Mouse (Mus musculus): ENCODE results near the gene Gm27235. TPM values are rescaled to one million over a fixed set of nuclear protein-coding genes. Genes with fewer than 3 reads are reported as not detected.
"Not testable (repeated sequence)": the region's sequence is repeated elsewhere in the genome, so short reads cannot be mapped to it uniquely, and the experiment has no call there.

Gene Gm27235
- not detected in 2 replicates for polyA plus RNA-seq (2015; fragmentation: Nextera tagmentation; extraction: Ambion mirVana)

DNA sequence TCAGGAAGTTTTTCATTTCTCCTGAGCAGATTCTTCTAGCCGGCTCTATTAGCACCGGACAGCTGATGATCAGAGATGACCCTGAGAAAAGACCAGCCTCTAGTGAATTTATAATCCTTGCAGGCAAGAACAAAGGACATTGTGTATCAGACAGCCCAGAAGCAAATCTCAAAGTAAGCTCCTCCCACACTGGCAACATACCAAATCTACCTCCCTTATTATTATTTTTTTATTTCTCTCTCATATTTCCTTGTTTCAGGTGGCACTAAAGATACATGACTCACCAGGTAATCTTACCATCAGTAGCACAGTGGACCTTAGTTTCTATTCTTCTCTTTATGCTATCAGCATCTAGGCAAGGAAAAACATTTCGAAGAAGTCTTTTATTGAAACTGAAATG lies at the start of gene Gm27235, which contains the start of gene D730048I06Rik:
Gene Gm27235 (minus strand): TSS at position 101 of the 400 bp plus-strand sequence.
Gene D730048I06Rik (minus strand): TSS at position 112 of the 400 bp plus-strand sequence.
- no peaks in the 10 kb centered on the region for H3K27me3 ChIP-seq
- H3K4me1 ChIP-seq = no peaks in the 10 kb centered on the region
- 83% methylated on average over 3 of the region's 3 CpGs for WGBS
- H3K9ac ChIP-seq = no peak within 1 kb of the TSS
- H3K9me3 ChIP-seq = no peaks in the 10 kb centered on the region
- H3K36me3 ChIP-seq = no peaks in the 10 kb centered on the region
- ATAC-seq (ENCODE audit: borderline replicate concordance, extremely low read depth, low FRiP score, low TSS enrichment) = no peak
- no peak within 1 kb of the TSS for H3K27ac ChIP-seq
- no peak within 1 kb of the TSS for H3K4me3 ChIP-seq
- H3K4me2 ChIP-seq = no peak within 1 kb of the TSS

DNA sequence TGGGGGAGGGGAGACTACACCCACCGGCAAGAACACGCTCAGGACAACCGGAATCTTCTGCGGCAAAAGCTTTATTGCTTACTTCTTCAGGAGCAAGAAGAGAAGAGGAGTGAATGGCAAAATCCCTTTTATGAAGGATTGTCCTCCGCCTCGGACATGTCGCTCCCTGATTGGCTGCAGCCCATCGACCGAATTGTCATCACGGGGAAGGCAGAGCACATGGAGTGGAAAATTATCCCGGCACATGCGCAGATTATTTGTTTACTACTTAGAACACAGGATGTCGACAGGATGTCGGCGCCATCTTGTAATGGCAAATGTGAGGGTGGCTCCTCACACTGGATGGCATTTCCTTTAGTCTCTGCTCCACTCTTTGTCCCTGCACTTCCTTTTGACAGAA lies 28.0 kb upstream of the Gm27235 start:
- not testable (repeated sequence) for H3K36me3 ChIP-seq; H3K4me3 ChIP-seq; H3K27ac ChIP-seq; H3K27me3 ChIP-seq; H3K9ac ChIP-seq; ATAC-seq (ENCODE audit: borderline replicate concordance, extremely low read depth, low FRiP score, low TSS enrichment); H3K9me3 ChIP-seq; H3K4me1 ChIP-seq; H3K4me2 ChIP-seq
- 87% methylated on average over 15 of the region's 15 CpGs for WGBS

DNA sequence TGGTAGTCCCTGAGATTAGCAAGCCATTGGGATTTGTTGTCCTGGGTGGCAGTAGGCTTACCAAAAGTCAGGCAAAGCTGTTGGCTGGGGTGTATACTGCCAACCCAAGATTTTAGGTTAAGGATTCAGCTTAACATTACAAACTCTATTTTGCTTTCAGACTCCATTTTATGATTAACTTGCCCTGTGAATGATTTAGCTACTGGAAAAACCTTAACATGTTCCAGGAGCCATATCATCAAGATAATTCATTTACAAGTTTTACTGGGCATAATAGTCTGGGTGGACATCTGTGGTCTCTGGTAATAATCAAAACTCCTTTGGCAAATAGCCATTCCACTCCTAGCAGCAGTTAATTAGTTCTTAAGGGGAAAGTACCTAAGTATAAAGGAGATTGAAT lies 8.2 kb upstream of the Gm27235 start:
- Histone ChIP-seq H3K36me3 (no peaks in the 10 kb centered on the region), H3K9ac (no peak overlapping the region), H3K9me3 (no peaks in the 10 kb centered on the region), H3K4me1 (no peaks in the 10 kb centered on the region), H3K27me3 (no peaks in the 10 kb centered on the region), H3K27ac (no peak overlapping the region), H3K4me2 (no peak overlapping the region), H3K4me3 (no peak overlapping the region)
- ATAC-seq (ENCODE audit: borderline replicate concordance, extremely low read depth, low FRiP score, low TSS enrichment) = no peak

DNA sequence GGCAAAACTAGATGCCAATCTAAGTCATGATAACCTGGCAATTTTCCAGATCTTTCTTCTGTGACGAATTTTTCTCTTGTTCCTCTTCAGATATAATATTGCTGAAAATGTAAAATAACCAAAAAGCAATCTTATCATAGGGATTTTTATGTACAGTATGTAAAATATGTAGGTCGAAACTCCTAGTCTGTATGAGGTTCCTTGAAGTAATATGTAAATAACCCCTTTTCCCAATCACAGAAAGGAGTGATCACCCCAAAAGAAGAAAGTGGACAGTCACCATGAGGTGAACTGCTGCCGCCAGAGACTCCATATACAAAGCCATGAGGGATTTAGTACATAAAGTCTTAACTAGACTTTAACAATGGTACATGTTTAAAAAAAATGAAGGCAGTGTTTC lies 11.9 kb downstream of the Gm27235 start, which contains the start of gene Gm17727:
Gene Gm17727 (minus strand): TSS at position 101 of the 400 bp plus-strand sequence.
- H3K4me3 ChIP-seq = no peak within 1 kb of the TSS
- H3K27ac ChIP-seq = no peak within 1 kb of the TSS
- H3K4me1 ChIP-seq = no peaks in the 10 kb centered on the region
- H3K9ac ChIP-seq = no peak within 1 kb of the TSS
- no peaks in the 10 kb centered on the region for H3K36me3 ChIP-seq
- ATAC-seq (ENCODE audit: borderline replicate concordance, extremely low read depth, low FRiP score, low TSS enrichment) = no peak
- no peaks in the 10 kb centered on the region for H3K9me3 ChIP-seq
- H3K27me3 ChIP-seq = no peaks in the 10 kb centered on the region
- 51% methylated on average over 3 of the region's 3 CpGs for WGBS
- no peak within 1 kb of the TSS for H3K4me2 ChIP-seq

DNA sequence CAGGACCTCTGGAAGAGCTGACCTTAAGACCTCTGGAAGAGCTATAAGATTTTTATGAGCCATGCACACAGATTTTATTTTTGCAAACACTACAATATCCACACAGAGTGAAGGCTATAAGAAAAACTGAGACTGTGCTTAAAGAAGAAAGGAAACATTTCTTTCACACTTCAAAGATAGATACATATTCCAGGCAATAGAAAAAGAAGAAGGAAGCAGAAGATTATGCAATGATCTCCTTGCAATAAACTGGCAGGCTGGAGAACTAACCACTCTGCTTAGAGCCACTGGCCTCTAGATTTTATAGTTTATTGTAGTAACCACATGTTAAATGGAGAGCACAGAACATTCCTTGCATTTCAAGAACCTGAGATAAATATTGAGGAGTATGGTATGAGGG lies 33.1 kb downstream of the Gm27235 start:
- ATAC-seq (ENCODE audit: borderline replicate concordance, extremely low read depth, low FRiP score, low TSS enrichment) = no peak
- Histone ChIP-seq H3K9ac (no peak overlapping the region), H3K4me2 (no peak overlapping the region), H3K4me3 (no peak overlapping the region), H3K27ac (no peak overlapping the region), H3K36me3 (no peaks in the 10 kb centered on the region), H3K4me1 (no peaks in the 10 kb centered on the region), H3K9me3 (no peaks in the 10 kb centered on the region), H3K27me3 (no peaks in the 10 kb centered on the region)

DNA sequence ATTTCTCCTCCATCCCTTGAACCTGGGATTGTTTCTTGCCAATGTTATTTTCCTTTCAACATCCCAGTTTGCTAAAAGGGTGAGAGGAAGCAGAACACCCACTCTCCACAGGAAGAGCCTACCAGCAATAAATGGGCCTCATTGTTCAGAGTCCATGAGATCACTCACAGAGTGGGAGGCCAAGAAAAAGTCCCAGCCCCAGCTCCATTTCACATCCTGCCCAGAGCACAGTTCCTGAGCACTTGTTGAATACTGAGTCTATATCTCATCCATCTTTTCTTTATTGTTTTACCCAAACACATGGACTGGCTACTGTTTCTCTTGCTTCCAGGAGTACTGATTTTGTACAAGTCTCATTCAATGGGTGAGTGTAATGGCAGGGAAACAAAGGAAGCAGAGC lies 49.2 kb downstream of the Gm27235 start, which contains the start of gene Gm17677:
Gene Gm17677 (plus strand): TSS at position 301 of the 400 bp plus-strand sequence.
- Histone ChIP-seq H3K4me3 (no peak within 1 kb of the TSS), H3K9ac (no peak within 1 kb of the TSS)
- ATAC-seq (ENCODE audit: borderline replicate concordance, extremely low read depth, low FRiP score, low TSS enrichment) = no peak

More for the DNA sequence above, 49.2 kb downstream of the Gm27235 start, which contains the start of gene Gm17677:
- Histone ChIP-seq H3K36me3 (no peaks in the 10 kb centered on the region), H3K27ac (no peak within 1 kb of the TSS), H3K4me1 (no peaks in the 10 kb centered on the region), H3K27me3 (no peaks in the 10 kb centered on the region), H3K4me2 (no peak within 1 kb of the TSS), H3K9me3 (no peaks in the 10 kb centered on the region; the same call in 1 of the 2 replicates)

Other genes starting within 250 kb of the Gm27235 start
- 1.2 and 1.3 TPM in 2 replicates for gene Ddx25, start 231.6 kb downstream of the Gm27235 start, polyA plus RNA-seq (2015; fragmentation: Nextera tagmentation; extraction: Ambion mirVana)
- 15.1 and 15.9 TPM in 2 replicates for gene Pus3, start 231.5 kb downstream of the Gm27235 start, polyA plus RNA-seq (2015; fragmentation: Nextera tagmentation; extraction: Ambion mirVana)
- 0.72 TPM in 2 replicates for gene Pate2, start 219.8 kb downstream of the Gm27235 start, polyA plus RNA-seq (2015; fragmentation: Nextera tagmentation; extraction: Ambion mirVana)
- gene Hyls1, start 219.7 kb downstream of the Gm27235 start, polyA plus RNA-seq (2015; fragmentation: Nextera tagmentation; extraction: Ambion mirVana) = 19.0 and 19.5 TPM in 2 replicates
- not detected in 2 replicates for gene Pate4, start 178.2 kb downstream of the Gm27235 start, polyA plus RNA-seq (2015; fragmentation: Nextera tagmentation; extraction: Ambion mirVana)
- not detected in 2 replicates for gene Pate3, start 141.9 kb downstream of the Gm27235 start, polyA plus RNA-seq (2015; fragmentation: Nextera tagmentation; extraction: Ambion mirVana)
- not detected in 2 replicates for gene Pate1, start 102.7 kb downstream of the Gm27235 start, polyA plus RNA-seq (2015; fragmentation: Nextera tagmentation; extraction: Ambion mirVana)
- gene Gm17677, start 49.1 kb downstream of the Gm27235 start, polyA plus RNA-seq (2015; fragmentation: Nextera tagmentation; extraction: Ambion mirVana) = not detected in 2 replicates
- gene Gm17727, start 12.0 kb downstream of the Gm27235 start, polyA plus RNA-seq (2015; fragmentation: Nextera tagmentation; extraction: Ambion mirVana) = not detected in 2 replicates
- not detected in 2 replicates for gene D730048I06Rik, start within 50 bp of the Gm27235 start, polyA plus RNA-seq (2015; fragmentation: Nextera tagmentation; extraction: Ambion mirVana)
- gene 9230110F15Rik, start 54.0 kb upstream of the Gm27235 start, polyA plus RNA-seq (2015; fragmentation: Nextera tagmentation; extraction: Ambion mirVana) = not detected in 2 replicates
- not detected in 2 replicates for gene 9230113P08Rik, start 118.3 kb upstream of the Gm27235 start, polyA plus RNA-seq (2015; fragmentation: Nextera tagmentation; extraction: Ambion mirVana)

All from lung, embryonic 15.5 days (tissue).